Mouse (Mus musculus): ENCODE data around the gene F2. TPM values are rescaled to one million over a fixed set of nuclear protein-coding genes. Genes with fewer than 3 reads are reported as not detected.

The F2 gene
- total RNA-seq (2021) = under 1 TPM; 0.14 to 0.19 TPM

DNA sequence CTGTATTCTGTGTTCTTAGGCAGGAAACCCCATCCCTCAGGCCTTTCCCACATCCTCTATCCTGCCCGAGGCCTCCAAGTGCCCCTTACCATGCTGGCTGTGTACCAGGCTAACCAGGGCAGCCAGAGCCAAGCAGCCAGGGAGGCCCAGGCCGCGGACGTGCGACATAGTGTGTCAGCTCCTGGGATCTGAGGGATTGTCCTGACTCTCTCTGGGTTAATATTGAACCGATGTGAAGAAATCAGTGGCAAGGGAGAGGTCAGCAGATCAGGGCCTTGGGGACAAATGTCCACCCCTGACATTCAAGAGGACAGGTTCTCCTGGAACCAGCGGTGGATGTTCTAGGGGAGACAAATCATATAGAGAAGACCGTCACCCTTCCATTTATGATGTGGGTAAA lies at the start of gene F2:
Gene F2, minus strand, starts transcription at position 186 of the 400 bp plus-strand sequence.
- intact Hi-C loops (cut with DNase I) = no loop called here
- DNase-seq (ENCODE audit: extremely low spot score in 1 of 2, low spot score in 2 of 2) = no peak

DNA sequence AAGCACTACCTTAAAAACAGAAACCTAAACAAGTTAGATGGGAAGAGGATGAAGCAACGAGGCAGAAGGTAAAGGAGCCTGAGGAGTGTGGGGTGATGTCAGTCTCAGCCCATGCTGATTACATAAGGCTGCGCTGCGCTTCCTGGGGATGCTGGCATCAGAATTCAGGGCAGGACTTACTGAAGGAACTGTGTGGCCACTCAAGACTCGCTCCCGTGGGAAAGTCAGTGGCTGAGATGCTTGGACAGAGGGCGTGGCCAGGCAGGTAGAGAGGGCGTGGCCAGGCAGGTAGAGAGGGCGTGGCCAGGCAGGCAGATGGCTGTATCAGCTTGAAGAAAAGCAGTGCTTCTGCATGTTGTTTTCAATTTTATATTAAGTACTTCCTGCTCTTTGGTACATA lies 47.7 kb upstream of the F2 start:
- DNase-seq (ENCODE audit: extremely low spot score in 1 of 2, low spot score in 2 of 2) = no peak
- intact Hi-C loops (cut with DNase I) = no loop called here

GRCm38 (mm10) chr2:91682850-91683249 lies 46.6 kb upstream of the F2 start:
- intact Hi-C loops (cut with DNase I) = no loop called here
- peak; percentile 47 to 74 for DNase-seq (ENCODE audit: extremely low spot score in 1 of 2, low spot score in 2 of 2)

- intact Hi-C loops (cut with DNase I) = loop anchor here (10.0 kb wide), 1 partner anchor 248 kb away; the partner anchor contains the start of gene Chrm4
- no peak for DNase-seq (ENCODE audit: extremely low spot score in 1 of 2, low spot score in 2 of 2)
Measured at GRCm38 (mm10) chr2:91676961-91677360, 40.7 kb upstream of the F2 start.

GRCm38 (mm10) chr2:91676420-91676819 lies 40.2 kb upstream of the F2 start:
- DNase-seq (ENCODE audit: extremely low spot score in 1 of 2, low spot score in 2 of 2) = no peak
- intact Hi-C loops (cut with DNase I) = loop anchor here (10.0 kb wide), 1 partner anchor 248 kb away; the partner anchor contains the start of gene Chrm4

GRCm38 (mm10) chr2:91674895-91675294 lies 38.7 kb upstream of the F2 start:
- DNase-seq (ENCODE audit: extremely low spot score in 1 of 2, low spot score in 2 of 2) = no peak
- intact Hi-C loops (cut with DNase I) = loop anchor here (10.0 kb wide), 1 partner anchor 250 kb away; the partner anchor contains the start of gene Chrm4

GRCm38 (mm10) chr2:91673587-91673986 lies 37.4 kb upstream of the F2 start:
- no peak for DNase-seq (ENCODE audit: extremely low spot score in 1 of 2, low spot score in 2 of 2)
- intact Hi-C loops (cut with DNase I) = loop anchor here (10.0 kb wide), 1 partner anchor 251 kb away; the partner anchor contains the start of gene Chrm4

DNA sequence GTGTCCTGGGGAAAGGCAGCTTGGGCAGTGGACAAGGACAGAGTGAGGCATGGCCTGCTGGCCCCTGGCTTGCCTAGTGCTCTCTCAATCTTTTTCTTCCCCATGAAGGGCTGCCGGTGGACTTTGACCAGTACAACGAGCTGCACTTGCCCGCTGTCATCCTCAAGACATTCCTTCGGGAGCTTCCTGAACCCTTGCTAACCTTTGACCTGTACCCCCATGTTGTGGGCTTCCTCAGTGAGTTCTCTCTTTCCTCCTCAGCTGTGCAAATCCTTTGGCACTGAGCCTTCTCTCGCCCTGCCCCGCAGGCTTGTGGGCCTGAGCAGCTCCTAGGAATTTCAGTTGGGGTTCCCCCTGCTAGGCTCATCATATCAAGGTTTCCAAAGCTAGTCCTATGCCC lies 33.8 kb upstream of the F2 start:
- intact Hi-C loops (cut with DNase I) = loop anchor here (10.0 kb wide), 1 partner anchor 255 kb away; the partner anchor contains the start of gene Chrm4
- no peak for DNase-seq (ENCODE audit: extremely low spot score in 1 of 2, low spot score in 2 of 2)

DNA sequence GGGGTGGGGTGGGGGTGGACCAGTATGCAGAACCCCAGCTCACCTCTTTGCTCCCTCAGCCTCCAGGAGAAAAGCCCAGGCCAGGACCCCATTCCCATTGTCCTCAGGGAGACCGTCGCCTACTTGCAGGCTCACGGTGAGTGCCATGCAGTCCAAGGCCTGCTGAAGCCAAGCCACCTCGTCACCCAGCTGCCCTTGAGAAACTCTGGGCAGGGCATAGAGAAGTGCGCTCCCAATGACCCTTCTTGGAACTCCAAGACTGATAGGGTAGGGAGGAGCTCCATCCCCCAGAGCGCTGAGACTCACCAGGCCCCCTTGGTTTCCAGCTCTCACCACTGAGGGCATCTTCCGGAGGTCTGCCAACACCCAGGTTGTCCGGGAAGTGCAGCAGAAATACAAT lies 33.1 kb upstream of the F2 start:
- DNase-seq (ENCODE audit: extremely low spot score in 1 of 2, low spot score in 2 of 2) = no peak
- intact Hi-C loops (cut with DNase I) = no loop called here

DNA sequence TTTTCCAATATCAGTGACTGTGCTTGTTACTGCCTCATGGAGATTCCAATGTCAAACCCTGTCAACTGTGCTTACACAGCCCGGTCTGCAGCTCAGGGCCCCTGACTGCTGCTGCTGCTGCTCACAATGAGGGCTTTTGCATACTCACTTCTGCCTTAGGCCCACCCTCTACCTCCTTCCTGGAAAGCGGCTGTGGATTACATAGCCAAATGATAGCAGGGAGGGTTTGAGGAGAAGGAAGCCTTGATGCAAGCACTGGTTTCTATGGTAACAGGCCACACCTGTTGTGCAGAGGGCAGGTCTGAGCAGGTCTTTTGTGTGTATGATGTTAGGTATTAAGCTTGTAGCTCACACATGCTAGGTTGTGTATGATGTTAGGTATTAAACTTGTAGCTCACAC lies 31.5 kb upstream of the F2 start:
- no peak for DNase-seq (ENCODE audit: extremely low spot score in 1 of 2, low spot score in 2 of 2)
- intact Hi-C loops (cut with DNase I) = no loop called here

GRCm38 (mm10) chr2:91666386-91666910 lies 30.2 kb upstream of the F2 start:
- DNase-seq (ENCODE audit: extremely low spot score in 1 of 2, low spot score in 2 of 2) = no peak
- intact Hi-C loops (cut with DNase I) = no loop called here

GRCm38 (mm10) chr2:91664780-91665179 lies 28.6 kb upstream of the F2 start:
- intact Hi-C loops (cut with DNase I) = no loop called here
- DNase-seq (ENCODE audit: extremely low spot score in 1 of 2, low spot score in 2 of 2) = no peak

DNA sequence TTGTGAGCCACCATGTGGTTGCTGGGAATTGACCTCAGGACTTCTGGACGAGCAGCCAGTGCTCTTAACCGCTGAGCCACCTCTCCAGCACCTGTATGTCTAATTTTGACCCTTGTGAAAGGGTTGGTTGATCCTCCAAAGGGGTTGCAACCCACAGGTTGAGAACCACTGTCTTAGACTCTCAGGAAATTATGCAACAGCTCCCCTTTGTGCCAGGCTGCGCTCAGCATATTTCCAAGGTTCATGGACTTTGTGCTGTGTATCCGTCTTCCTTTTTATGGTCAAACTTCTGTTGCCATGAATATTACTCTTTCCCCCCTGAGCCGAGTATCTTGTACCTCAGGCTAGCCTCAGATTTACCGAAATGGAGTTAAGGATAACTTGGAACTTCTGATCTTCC lies 24.8 kb upstream of the F2 start:
- DNase-seq (ENCODE audit: extremely low spot score in 1 of 2, low spot score in 2 of 2) = no peak

GRCm38 (mm10) chr2:91659657-91660056 lies 23.4 kb upstream of the F2 start:
- intact Hi-C loops (cut with DNase I) = no loop called here
- DNase-seq (ENCODE audit: extremely low spot score in 1 of 2, low spot score in 2 of 2) = no peak

More for the DNA sequence above, 24.8 kb upstream of the F2 start:
- intact Hi-C loops (cut with DNase I) = no loop called here

DNA sequence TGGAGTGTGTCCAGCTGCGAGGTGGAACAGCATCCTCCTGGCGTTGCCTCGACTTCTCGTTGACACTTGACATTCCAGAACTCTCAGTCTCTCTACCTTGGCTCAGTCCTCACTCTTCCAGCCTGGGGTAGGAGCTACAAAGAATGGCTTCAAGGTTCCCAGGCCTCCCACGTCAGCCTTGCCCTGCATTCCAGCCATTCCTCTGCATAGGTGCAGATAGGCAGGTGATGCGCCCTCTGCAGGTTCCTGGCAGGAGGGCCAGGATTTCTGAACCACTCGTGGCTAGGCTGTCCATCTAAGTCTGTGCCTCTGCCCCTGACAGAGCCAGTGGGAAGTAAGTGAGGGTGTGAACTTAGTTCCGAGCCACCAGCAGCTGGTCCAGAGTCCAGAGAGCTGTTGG lies 20.6 kb upstream of the F2 start:
- intact Hi-C loops (cut with DNase I) = no loop called here
- no peak for DNase-seq (ENCODE audit: extremely low spot score in 1 of 2, low spot score in 2 of 2)

DNA sequence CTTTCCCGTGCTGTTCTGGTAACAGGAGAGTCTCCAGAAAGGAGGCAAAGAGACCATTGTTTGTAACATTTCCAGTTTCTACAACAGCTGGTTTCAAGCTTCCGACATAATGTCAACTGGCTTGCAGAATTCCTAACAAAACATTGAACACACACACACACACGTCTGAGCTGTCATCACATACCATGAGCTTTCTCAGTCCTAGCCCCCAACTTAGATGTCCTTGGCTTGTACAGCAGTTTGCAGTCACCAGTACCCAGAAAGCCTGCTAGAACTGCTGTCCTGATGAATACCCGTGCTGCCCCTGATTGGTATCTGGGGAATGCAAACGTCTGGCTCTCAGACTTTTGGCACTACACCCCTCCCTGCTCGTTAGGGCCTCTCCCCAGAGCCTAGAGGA lies 19.6 kb upstream of the F2 start:
- intact Hi-C loops (cut with DNase I) = no loop called here
- DNase-seq (ENCODE audit: extremely low spot score in 1 of 2, low spot score in 2 of 2) = no peak

- no peak for DNase-seq (ENCODE audit: extremely low spot score in 1 of 2, low spot score in 2 of 2)
- intact Hi-C loops (cut with DNase I) = no loop called here
Measured at GRCm38 (mm10) chr2:91655388-91655787, 19.2 kb upstream of the F2 start.

GRCm38 (mm10) chr2:91652863-91653262 lies 16.6 kb upstream of the F2 start:
- intact Hi-C loops (cut with DNase I) = no loop called here
- DNase-seq (ENCODE audit: extremely low spot score in 1 of 2, low spot score in 2 of 2) = no peak

- intact Hi-C loops (cut with DNase I) = no loop called here
- DNase-seq (ENCODE audit: extremely low spot score in 1 of 2, low spot score in 2 of 2) = no peak
Measured at GRCm38 (mm10) chr2:91651458-91652258, 15.4 kb upstream of the F2 start.

GRCm38 (mm10) chr2:91650360-91650995 lies 14.3 kb upstream of the F2 start:
- no peak for DNase-seq (ENCODE audit: extremely low spot score in 1 of 2, low spot score in 2 of 2)
- intact Hi-C loops (cut with DNase I) = no loop called here

All from left cerebral cortex, postnatal 10 days (tissue).